ENCODE assay signal across 8 mouse cellular contexts in genomic region chr9:118041022-118041400, GRCm38 (mm10). TPM values are rescaled to one million over a fixed set of nuclear protein-coding genes. Genes with fewer than 3 reads are reported as not detected.
DNase-seq lines count a peak whose midpoint lies in the region; ATAC-seq lines count a peak whose summit lies in the region.

No protein-coding gene starts in this region.

- peak overlapping the region; percentile 92 for H3K9ac ChIP-seq in forebrain, embryonic 15.5 days (replicated peaks)

- no peaks in the 10 kb centered on the region for H3K36me3 ChIP-seq in forebrain, embryonic 15.5 days

- peak overlapping the region; percentile 76 for H3K4me2 ChIP-seq in forebrain, embryonic 15.5 days (replicated peaks)

- H3K27ac ChIP-seq in forebrain, embryonic 15.5 days (replicated peaks) = peak overlapping the region; percentile 94

- ATAC-seq in forebrain, embryonic 15.5 days (replicated peaks) = no peak
- ATAC-seq in monocyte, adult 5-6 weeks (replicated peaks; ENCODE audit: insufficient number of reproducible peaks, low FRiP score, low TSS enrichment, poor library complexity, severe bottlenecking) = 0 out of 2 replicates have a peak, but pooled peaks have one; percentile 10

- intact Hi-C loops in left cerebral cortex, postnatal 36 days (cut with DNase I) = loop anchor here (5.0 kb wide), 1 partner anchor 451 kb away; no protein-coding TSS in a partner anchor

- WGBS in forebrain, embryonic 15.5 days = 1% methylated on average over 21 of the region's 21 CpGs

- H3K4me1 ChIP-seq in forebrain, embryonic 15.5 days = peaks cover 27% of the 10 kb centered on the region

- no peaks in the 10 kb centered on the region for H3K9me3 ChIP-seq in forebrain, embryonic 15.5 days

- no peaks in the 10 kb centered on the region for H3K27me3 ChIP-seq in forebrain, embryonic 15.5 days

- DNase-seq in left cerebral cortex, adult 18-20 months (ENCODE audit: low spot score in 2 of 2) = peak; percentile 21 to 26
- no peak for DNase-seq in left cerebral cortex, postnatal 36 days (ENCODE audit: low spot score in 2 of 2)
- DNase-seq in c-Kit-negative CD71-positive TER-119-positive erythroid progenitor cells, embryonic 14.5 days (ENCODE audit: low read depth, low spot score) = peak; percentile 20
- peak; percentile 35 for DNase-seq in liver
- no peak for DNase-seq in thymus, postnatal 36 days
- DNase-seq in adrenal gland, postnatal 25 days = no peak

- peak overlapping the region; percentile 98 for H3K4me3 ChIP-seq in forebrain, embryonic 15.5 days

RNA-seq across cellular contexts. Expression of gene Azi2, which starts 0.7 kb away (rescaled TPM):
- 10 to 100 TPM; 68.8 to 70.0 TPM for total RNA-seq in left cerebral cortex, adult 18-20 months (2021)
- 10 to 100 TPM; 73.1 to 75.1 TPM for total RNA-seq in left cerebral cortex, postnatal 36 days (2021)
- polyA plus RNA-seq in forebrain, embryonic 15.5 days (2015; fragmentation: Nextera tagmentation; extraction: Ambion mirVana) = 82.4 and 87.4 TPM in 2 replicates
- 151 to 231 TPM (median 193 TPM) in 3 replicates for total RNA-seq in monocyte, adult 5-6 weeks (2017)
- 82.9 and 90.9 TPM in 2 replicates for total RNA-seq in adrenal gland, postnatal 25 days (2021)

Comparison
In these comparisons a context has a peak if more than half of its experiments do, and no peak if none do; other contexts are left out.
1. DNase-seq: peak in left cerebral cortex, adult 18-20 months (2 of 2), c-Kit-negative CD71-positive TER-119-positive erythroid progenitor cells, embryonic 14.5 days (single experiment) and liver (single experiment); none in left cerebral cortex, postnatal 36 days (0 of 2), thymus, postnatal 36 days (0 of 2) and adrenal gland, postnatal 25 days (single experiment).